Mouse (Mus musculus): ENCODE measurements at regions not wholly inside any gene's neighbourhood (a gene's known extent, or its start where the extent isn't known, plus 50 kb on each side); places are given as distances from the start of the nearest gene placed in this dataset.

- Histone ChIP-seq H3K4me2 (replicated peaks) (no peak overlapping the region), H3K4me3 (no peak overlapping the region), H3K9ac (replicated peaks) (no peak overlapping the region), H3K27me3 (no peaks in the 10 kb centered on the region), H3K36me3 (no peaks in the 10 kb centered on the region), H3K4me1 (no peaks in the 10 kb centered on the region), H3K9me3 (no peaks in the 10 kb centered on the region), H3K27ac (replicated peaks) (no peak overlapping the region)
- no peak for ATAC-seq (replicated peaks)
- 98% methylated on average over 2 of the region's 2 CpGs for WGBS
Measured at GRCm38 (mm10) chr7:123921461-123921860, 61.2 kb upstream of the Hs3st4 start.

GRCm38 (mm10) chr7:123932486-123932885 lies 50.2 kb upstream of the Hs3st4 start:
- Histone ChIP-seq H3K9ac (replicated peaks) (no peak overlapping the region), H3K4me2 (replicated peaks) (no peak overlapping the region), H3K4me1 (peaks cover 10% of the 10 kb centered on the region), H3K36me3 (no peaks in the 10 kb centered on the region), H3K9me3 (no peaks in the 10 kb centered on the region), H3K4me3 (no peak overlapping the region), H3K27me3 (no peaks in the 10 kb centered on the region), H3K27ac (replicated peaks) (no peak overlapping the region)
- 0 out of 2 replicates have a peak, but pooled peaks have one; percentile 35 for ATAC-seq (replicated peaks)
- 14% methylated on average over 7 of the region's 7 CpGs for WGBS
